Mouse (Mus musculus) embryonic stem cell, embryonic (primary cell): Measurements from ENCODE around the gene Kctd15.

ENCODE experiments used
- CTCF ChIA-PET, 4 experiments: fragments of 300-600 bp in 2 of 4; fragments of 350-600 bp in 2 of 4; sonication (Branson Sonifier 250); formaldehyde crosslinking; loops; one replicate each; lab custom pipeline; 2022; ENCODE audit warnings: inconsistent platforms in 2 of 4; lab: Charles Lee
- POLR2A ChIA-PET, 4 experiments: fragments of 300-600 bp in 2 of 4; fragments of 350-600 bp in 2 of 4; sonication (Branson Sonifier 250); formaldehyde crosslinking; loops; one replicate each; lab custom pipeline; 2022; ENCODE audit warnings: antibody characterized with exemption in 4 of 4, inconsistent platforms in 1 of 4; lab: Charles Lee

The Kctd15 gene

DNA sequence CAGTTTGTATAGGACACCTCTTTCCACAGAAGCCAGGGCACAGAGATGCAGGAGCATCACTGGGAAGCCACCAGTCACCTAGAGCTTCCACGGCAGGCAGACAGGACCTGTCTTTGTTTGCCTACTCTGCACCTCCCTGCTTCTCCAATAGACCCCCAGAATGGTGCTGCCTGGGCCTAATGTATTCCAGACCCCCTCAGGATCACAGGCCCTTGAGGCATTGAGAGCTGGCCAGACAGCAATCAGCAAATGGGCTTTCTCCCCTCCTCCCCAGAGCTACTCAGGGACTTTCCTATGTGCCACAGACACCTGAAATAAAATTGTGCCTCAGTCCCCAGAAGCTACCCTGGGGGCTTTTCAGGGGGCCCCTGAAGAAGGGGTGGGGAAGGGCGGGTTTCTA lies 5.2 kb downstream of the Kctd15 start:
- POLR2A ChIA-PET = interaction anchor here in 3 of 4 experiments (0.5 to 1.4 kb wide), 6 partner anchors 14 to 417 kb away, joined by 3 to 7 read pairs (median 3); no protein-coding TSS in a partner anchor
- CTCF ChIA-PET = interaction anchor here in 1 of 4 experiments (1.4 kb wide), 1 partner anchor 12 kb away, joined by 3 read pairs; no protein-coding TSS in a partner anchor

DNA sequence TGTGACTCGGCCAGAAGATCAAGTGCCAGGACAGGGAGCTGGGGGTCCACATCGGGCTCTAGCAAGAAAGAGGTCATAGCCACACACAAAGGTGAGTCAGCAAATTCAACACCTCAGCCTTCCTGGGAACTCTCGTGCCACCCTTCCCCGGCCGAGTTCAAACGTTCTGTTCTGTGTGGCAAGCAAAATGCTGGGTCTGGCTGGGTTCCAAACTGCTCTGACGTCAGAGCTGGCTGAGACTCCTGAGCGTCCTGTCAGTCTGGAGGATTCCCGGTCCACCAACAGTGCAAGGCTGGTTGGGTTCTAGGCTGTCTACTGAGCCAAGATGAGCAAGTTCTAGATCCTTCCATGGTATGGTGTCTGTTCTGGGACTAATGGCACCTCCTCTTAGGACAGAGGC lies 9.5 kb downstream of the Kctd15 start:
- POLR2A ChIA-PET = no interaction called here
- CTCF ChIA-PET = no interaction called here

DNA sequence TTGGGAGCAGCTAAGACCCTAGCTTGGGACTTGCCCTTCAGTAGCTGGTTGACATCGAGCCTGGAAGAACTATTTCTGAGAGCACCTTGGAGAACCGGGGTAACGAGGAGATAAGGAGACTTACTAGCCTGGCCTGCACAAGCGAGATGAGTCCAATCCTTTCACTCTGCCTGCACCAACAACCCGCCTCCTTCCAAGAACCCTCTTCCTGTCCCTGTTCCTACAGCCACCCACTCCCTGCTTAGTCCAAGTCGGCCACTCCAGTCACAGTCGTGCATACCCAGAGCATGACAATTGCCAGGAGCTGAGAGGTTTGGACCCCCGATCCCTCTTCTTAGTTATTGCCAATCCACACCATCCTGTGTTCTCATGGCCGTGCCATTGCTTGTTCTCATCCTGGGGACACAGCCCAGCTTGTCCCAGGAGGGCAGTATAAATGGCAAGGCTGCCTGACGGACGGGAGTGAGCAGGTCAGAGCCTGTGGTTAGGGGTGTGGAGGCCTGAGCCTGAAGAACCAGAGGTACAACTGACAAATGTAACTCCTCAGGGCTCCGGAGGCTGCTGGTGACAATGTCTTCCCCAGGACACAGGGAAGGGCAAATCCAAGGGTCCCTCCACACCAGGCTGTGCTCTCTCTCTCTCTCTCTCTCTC lies 10.3 kb downstream of the Kctd15 start:
- ChIA-PET POLR2A (interaction anchor here in 2 of 4 experiments (1.2 to 1.4 kb wide), 2 partner anchors 9 to 21 kb away, joined by 3 to 4 read pairs; no protein-coding TSS in a partner anchor), CTCF (no interaction called here)

- POLR2A ChIA-PET = interaction anchor here in 2 of 4 experiments (1.1 to 1.4 kb wide), 3 partner anchors 10 to 76 kb away, joined by 3 to 4 read pairs (median 3); no protein-coding TSS in a partner anchor
Observed at GRCm38 (mm10) chr7:34645623-34646022, 10.9 kb downstream of the Kctd15 start.

GRCm38 (mm10) chr7:34644591-34644990 lies 11.9 kb downstream of the Kctd15 start:
- ChIA-PET CTCF (no interaction called here), POLR2A (interaction anchor here in 3 of 4 experiments (1.1 to 1.4 kb wide), 4 partner anchors 10 to 77 kb away, joined by 3 to 4 read pairs (median 3); no protein-coding TSS in a partner anchor)

More at GRCm38 (mm10) chr7:34645623-34646022, 10.9 kb downstream of the Kctd15 start:
- CTCF ChIA-PET = no interaction called here

- ChIA-PET CTCF (interaction anchor here in 1 of 4 experiments (0.6 kb wide), 1 partner anchor 106 kb away, joined by 3 read pairs; no protein-coding TSS in a partner anchor), POLR2A (interaction anchor here in 2 of 4 experiments (0.5 to 1.5 kb wide), 2 partner anchors 25 to 30 kb away, joined by 3 to 6 read pairs; no protein-coding TSS in a partner anchor)
Observed at GRCm38 (mm10) chr7:34643329-34643728, 13.2 kb downstream of the Kctd15 start.

DNA sequence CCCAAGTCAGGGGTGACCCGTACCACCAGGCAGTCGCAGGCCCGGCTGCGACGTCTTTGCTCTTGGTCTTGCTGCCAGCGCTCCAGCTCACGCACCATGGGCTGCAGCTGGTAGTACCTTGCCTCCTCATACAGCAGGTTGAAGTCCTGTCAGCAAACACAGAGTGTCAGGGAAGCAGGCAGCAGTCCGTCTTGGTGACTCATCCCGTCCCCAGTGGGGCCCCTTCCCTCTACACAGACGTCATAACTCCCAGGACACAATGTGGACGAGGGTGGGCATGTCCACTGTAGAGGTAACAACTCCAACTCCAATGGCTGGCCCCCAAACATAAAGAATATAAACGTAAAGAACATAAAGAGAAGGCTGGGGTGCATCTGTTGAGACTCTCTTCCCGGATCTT lies 14.6 kb downstream of the Kctd15 start:
- ChIA-PET CTCF (no interaction called here), POLR2A (interaction anchor here in 2 of 4 experiments (1.5 kb wide), 2 partner anchors 26 to 27 kb away, joined by 6 to 7 read pairs; no protein-coding TSS in a partner anchor)

DNA sequence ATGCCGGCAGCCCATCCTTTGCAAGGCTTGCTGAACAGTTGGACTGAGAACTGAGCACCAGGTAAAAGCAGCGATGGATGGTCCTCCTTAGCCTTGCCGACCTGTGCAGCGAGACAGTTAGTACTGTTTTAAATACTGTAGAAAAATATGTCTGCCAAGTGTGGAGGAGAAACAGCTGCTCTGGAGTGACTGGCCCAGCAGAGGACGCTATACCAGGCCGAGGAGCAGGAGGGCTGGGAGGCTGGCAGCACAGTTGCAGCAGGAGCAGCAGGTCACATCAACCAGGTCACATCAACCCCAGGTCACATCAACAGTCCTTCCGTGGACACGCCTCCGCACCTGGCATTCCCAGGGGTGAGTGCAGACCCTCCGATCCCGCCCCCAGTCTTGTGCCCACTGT lies 16.7 kb downstream of the Kctd15 start:
- CTCF ChIA-PET = interaction anchor here in 2 of 4 experiments (0.9 to 1.6 kb wide), 3 partner anchors 9 to 26 kb away, joined by 3 read pairs; no protein-coding TSS in a partner anchor
- POLR2A ChIA-PET = interaction anchor here in 2 of 4 experiments (0.6 to 1.3 kb wide), 3 partner anchors 9 to 13 kb away, joined by 3 to 4 read pairs (median 3); no protein-coding TSS in a partner anchor

GRCm38 (mm10) chr7:34636661-34637060 lies 19.9 kb downstream of the Kctd15 start:
- ChIA-PET POLR2A (interaction anchor here in 2 of 4 experiments (0.5 to 1.8 kb wide), 5 partner anchors 9 to 85 kb away, joined by 3 to 6 read pairs (median 3); no protein-coding TSS in a partner anchor), CTCF (no interaction called here)

GRCm38 (mm10) chr7:34632966-34633742 lies 23.4 kb downstream of the Kctd15 start:
- POLR2A ChIA-PET = interaction anchor here in 3 of 4 experiments (0.5 to 2.9 kb wide), 6 partner anchors 19 to 273 kb away, joined by 3 to 9 read pairs (median 4); no protein-coding TSS in a partner anchor
- CTCF ChIA-PET = interaction anchor here in 2 of 4 experiments (0.5 to 1.0 kb wide), 3 partner anchors 23 to 510 kb away, joined by 3 to 4 read pairs (median 3); partner anchors contain the start of gene Kctd15 (in 1 of the 2)

- ChIA-PET CTCF (interaction anchor here (0.6 to 2.0 kb wide), 11 partner anchors 9 to 123 kb away, joined by 3 to 8 read pairs (median 3); no protein-coding TSS in a partner anchor), POLR2A (interaction anchor here in 3 of 4 experiments (0.6 to 1.8 kb wide), 10 partner anchors 7 to 97 kb away, joined by 3 to 4 read pairs (median 3); partner anchors contain the start of gene Kctd15 (in 1 of the 3))
Observed at GRCm38 (mm10) chr7:34630211-34631085, 26.1 kb downstream of the Kctd15 start.

- CTCF ChIA-PET = interaction anchor here (0.6 to 2.0 kb wide), 13 partner anchors 10 to 122 kb away, joined by 3 to 8 read pairs (median 3); no protein-coding TSS in a partner anchor
- POLR2A ChIA-PET = interaction anchor here in 3 of 4 experiments (0.6 to 1.8 kb wide), 10 partner anchors 8 to 185 kb away, joined by 3 to 4 read pairs (median 3); partner anchors contain the start of gene Kctd15 (in 1 of the 3)
Observed at GRCm38 (mm10) chr7:34629702-34630210, 26.8 kb downstream of the Kctd15 start.

- POLR2A ChIA-PET = interaction anchor here in 2 of 4 experiments (0.8 to 2.2 kb wide), 4 partner anchors 50 to 101 kb away, joined by 3 to 9 read pairs (median 3); no protein-coding TSS in a partner anchor
Observed at GRCm38 (mm10) chr7:34620411-34620810, 36.1 kb downstream of the Kctd15 start.

DNA sequence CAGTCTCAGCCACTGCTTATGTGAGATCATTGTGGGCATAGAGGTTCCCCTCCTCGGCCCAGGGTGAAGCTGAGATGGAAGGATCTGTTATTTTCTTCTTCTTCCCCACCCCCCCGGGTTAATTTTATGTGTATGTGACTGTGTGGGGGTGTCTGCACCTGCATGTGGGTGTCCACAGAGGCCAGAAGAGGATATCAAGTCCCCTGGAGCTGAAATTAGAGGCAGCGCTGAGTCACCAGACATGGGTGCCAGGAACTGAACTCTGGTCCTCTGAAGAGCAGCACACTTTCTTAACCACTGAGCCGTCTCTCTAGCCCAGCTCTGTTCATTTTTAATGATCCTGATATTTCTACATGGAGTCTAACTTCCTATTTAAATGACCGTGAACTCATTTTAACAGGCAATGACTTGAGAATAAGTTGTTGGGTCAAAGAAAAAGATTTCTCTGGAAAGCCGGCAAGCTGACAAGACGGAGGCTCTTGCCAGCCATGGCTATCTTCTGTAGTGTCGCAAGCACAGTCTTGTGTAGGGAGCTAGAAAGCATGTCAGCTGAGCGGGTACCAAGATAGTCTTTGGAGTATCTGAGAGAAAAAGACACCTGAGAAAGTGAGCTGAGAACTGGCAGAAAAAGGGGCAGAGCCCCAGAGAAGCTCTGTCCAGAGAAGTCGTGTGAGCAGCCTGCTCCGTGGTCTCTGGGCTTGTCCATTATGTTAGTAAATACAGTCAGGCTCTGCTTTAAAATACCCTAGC lies 38.2 kb downstream of the Kctd15 start:
- CTCF ChIA-PET = interaction anchor here in 3 of 4 experiments (0.7 to 5.5 kb wide), 8 partner anchors 11 to 211 kb away, joined by 3 to 27 read pairs (median 4); no protein-coding TSS in a partner anchor
- POLR2A ChIA-PET = interaction anchor here in 3 of 4 experiments (1.0 to 2.0 kb wide), 12 partner anchors 12 to 103 kb away, joined by 3 to 8 read pairs (median 4); no protein-coding TSS in a partner anchor

More at GRCm38 (mm10) chr7:34620411-34620810, 36.1 kb downstream of the Kctd15 start:
- CTCF ChIA-PET = interaction anchor here in 1 of 4 experiments (0.8 to 5.5 kb wide), 2 partner anchors 14 to 50 kb away, joined by 3 to 27 read pairs; no protein-coding TSS in a partner anchor

DNA sequence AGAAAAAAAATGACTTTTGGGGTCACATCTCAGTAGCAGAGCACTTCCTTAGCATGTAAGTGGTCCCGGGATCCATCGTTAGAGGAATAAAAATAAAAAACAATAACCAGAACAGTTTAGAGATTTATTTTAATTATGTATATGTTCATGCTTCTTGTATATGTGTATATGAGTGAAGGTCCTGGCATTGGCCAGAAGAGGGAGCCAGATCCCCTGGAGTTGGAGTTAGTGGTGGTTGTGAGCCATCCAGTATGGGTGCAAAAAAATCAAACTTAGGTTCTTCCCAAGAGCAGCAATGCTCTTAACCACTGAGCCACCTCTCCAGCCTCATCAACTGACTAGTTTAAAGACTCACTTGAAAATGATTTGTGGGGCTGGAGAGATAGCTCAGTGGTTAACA lies 40.3 kb downstream of the Kctd15 start:
- ChIA-PET CTCF (interaction anchor here (0.6 to 5.5 kb wide), 27 partner anchors 12 to 337 kb away, joined by 3 to 27 read pairs (median 4); no protein-coding TSS in a partner anchor), POLR2A (interaction anchor here in 1 of 4 experiments (0.9 kb wide), 1 partner anchor 52 kb away, joined by 3 read pairs; no protein-coding TSS in a partner anchor)

- CTCF ChIA-PET = interaction anchor here in 1 of 4 experiments (0.6 kb wide), 1 partner anchor 19 kb away, joined by 4 read pairs; no protein-coding TSS in a partner anchor
- POLR2A ChIA-PET = no interaction called here
Observed at GRCm38 (mm10) chr7:34610445-34610844, 46.1 kb downstream of the Kctd15 start.
